Mouse (Mus musculus): ENCODE data around the gene Lyar.

Gene Lyar

GRCm38 (mm10) chr5:38220328-38220912 is at the start of gene Lyar, which contains the start of gene Zbtb49:
Lyar (plus strand) TSS chr5:38220470.
Zbtb49 (minus strand) TSS chr5:38220457.
- peak; percentile 93 to 94 for DNase-seq

- no peak for DNase-seq
These were observed 46.5 kb upstream of the Lyar start for GRCm38 (mm10) chr5:38173766-38174165.

GRCm38 (mm10) chr5:38174256-38174912 is 45.9 kb upstream of the Lyar start:
- no peak for DNase-seq

- no peak for DNase-seq
These were observed 35.5 kb upstream of the Lyar start for GRCm38 (mm10) chr5:38184688-38185285.

DNA sequence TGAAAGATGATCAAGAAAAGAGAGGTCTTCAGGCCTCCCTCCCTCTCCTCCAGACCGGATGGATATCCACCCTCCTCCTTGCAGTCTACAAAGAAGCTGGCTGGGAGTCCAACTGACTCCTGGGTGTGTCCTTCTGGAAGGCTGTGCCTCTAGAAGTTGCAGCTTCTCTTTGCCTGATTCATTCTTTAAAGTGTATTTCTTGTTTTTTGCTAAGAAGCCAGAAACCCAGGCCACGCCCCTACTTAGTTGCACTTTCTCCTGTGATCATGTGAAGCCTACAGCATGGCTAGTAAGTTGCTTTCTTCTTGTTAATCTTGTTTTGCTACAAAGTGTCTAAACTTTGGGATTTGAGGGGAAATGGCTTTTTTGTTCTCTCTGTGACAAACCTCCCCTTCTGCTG is 33.3 kb upstream of the Lyar start:
- no peak for DNase-seq

GRCm38 (mm10) chr5:38190907-38191306 is 29.4 kb upstream of the Lyar start:
- no peak for DNase-seq

DNA sequence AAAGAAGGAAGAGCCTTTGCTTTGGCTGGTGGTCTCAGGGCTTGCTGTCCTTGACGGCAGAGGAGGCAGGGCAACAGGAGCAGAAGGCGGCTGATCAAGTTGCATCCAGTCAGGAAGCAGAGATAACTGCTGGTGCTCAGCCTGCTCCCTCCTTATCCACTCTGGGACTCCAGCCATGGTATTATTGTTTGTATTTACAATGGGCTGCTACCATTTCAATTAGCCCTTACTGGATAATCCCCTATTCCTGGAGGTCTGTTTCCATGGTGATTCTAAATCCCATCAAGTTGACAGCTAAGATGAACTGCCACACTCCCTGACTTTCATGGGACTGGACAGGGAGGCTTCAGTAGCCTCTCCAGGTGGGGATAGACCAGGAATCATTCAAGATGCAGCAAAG is 25.3 kb upstream of the Lyar start:
- no peak for DNase-seq

GRCm38 (mm10) chr5:38195941-38196340 is 24.3 kb upstream of the Lyar start:
- no peak for DNase-seq

- DNase-seq = no peak
These were observed 23.3 kb upstream of the Lyar start for GRCm38 (mm10) chr5:38196821-38197481.

DNA sequence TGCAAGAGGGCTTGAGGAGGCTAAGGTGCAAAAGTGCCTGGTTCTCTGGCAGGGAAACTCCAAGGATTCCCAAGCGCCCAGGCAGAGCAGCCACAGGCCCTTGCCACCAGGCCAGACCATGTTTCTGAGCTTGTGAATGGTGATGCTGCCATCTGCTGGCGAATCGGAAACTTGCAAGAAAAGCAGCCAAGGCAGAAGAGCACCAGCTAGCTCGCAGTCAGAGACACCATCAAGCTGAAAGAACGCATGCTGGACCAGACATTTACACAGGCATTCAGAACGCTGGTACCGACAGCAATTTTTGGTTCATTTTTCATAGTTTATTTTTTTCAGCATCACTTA is 22.8 kb upstream of the Lyar start:
- peak; percentile 80 to 88 for DNase-seq

DNA sequence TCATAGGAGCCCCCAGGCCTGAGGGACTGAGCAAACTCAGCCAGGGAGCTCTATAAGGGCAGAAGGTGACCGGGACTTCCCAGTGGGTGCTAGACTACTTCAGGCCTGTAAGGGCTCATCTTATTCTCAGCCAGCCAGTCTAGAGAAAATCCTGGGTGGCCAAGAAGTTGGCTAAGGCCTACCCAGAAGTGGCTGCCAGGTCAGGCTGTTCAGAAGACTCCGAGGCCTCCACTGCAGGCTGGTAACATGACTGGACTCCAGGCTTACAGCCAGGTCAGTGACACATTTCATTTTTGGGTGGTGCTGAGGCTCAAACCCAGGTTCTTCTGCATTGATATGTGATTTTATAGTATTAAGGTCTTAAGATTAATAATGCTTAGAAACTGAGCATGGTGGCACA is 20.6 kb upstream of the Lyar start:
- no peak for DNase-seq

GRCm38 (mm10) chr5:38205303-38205726 is 15.0 kb upstream of the Lyar start:
- DNase-seq = no peak

GRCm38 (mm10) chr5:38208985-38209384 is 11.3 kb upstream of the Lyar start:
- DNase-seq = no peak

DNA sequence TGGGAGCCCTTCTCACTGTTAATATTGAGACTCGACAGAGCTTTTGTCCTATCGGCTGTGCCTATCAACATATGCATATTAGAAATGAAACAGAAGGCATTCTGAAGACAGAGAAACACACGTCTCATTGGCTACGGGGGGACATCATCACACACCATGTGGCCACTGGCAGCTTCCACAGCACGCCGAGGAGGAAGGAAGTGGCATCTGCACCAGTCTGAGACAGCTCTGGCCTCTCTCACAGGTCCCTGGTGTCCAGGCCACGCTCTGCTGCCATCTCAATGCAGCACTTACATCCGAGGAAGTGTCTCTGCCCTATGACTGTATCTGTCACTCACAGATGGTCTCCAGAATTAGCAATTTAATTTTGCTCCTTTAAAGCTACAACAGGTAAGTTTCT is 8.6 kb upstream of the Lyar start:
- DNase-seq = no peak

GRCm38 (mm10) chr5:38213009-38213408 is 7.3 kb upstream of the Lyar start:
- no peak for DNase-seq

DNA sequence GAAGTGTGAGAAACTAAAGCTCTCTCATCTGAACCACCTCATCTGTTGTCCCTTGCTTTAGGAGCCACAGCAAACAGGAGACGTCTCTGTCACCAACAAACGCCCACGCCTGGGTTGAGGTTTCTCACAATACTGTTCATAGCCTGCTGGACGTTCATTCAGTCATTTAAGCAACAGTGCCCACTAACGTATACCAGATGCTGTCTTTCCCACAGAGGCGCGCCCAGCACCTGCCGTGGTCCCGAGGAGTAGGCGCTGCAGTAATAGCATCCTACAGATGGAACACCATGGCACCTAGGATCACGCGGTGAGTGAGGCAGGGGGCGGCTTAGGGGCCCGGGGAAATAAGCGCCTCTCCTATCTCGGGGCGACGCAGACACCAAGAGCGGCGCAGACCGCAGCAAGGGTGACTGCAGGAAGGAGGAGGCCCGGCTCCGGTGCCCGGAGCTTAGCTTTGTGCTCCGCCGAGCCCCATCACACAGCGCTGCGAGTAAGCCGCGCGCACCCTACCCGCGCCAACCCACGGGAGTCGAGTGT is 431 bp upstream of the Lyar start:
- DNase-seq = no peak

DNA sequence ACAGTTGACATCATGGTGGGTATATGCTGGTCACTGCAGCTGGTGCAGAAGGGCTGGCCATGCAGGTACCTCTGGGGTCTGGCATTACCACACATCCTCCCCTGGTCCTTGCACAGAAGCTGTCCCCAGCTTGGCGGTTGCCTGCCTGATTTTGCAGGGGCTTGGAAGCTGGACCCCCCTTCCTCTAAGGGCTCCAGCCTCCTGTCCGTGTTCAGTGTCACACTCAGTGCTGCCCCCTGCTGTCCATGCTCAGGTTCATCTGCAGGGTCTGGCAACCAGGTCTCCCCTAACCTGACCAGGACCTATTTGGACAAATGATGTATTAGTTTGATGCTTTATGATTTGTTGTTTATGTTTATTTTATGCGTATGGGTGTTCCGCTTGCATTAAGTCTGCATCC is 15.2 kb downstream of the Lyar start:
- peak; percentile 50 to 70 for DNase-seq

- DNase-seq = no peak
These were observed 16.4 kb downstream of the Lyar start for GRCm38 (mm10) chr5:38236627-38237026.

GRCm38 (mm10) chr5:38240727-38241472 is 20.6 kb downstream of the Lyar start:
- peak in 1 of 2 experiments; percentile 16 for DNase-seq

- DNase-seq = no peak
These were observed 21.2 kb downstream of the Lyar start for GRCm38 (mm10) chr5:38241473-38241834.

DNA sequence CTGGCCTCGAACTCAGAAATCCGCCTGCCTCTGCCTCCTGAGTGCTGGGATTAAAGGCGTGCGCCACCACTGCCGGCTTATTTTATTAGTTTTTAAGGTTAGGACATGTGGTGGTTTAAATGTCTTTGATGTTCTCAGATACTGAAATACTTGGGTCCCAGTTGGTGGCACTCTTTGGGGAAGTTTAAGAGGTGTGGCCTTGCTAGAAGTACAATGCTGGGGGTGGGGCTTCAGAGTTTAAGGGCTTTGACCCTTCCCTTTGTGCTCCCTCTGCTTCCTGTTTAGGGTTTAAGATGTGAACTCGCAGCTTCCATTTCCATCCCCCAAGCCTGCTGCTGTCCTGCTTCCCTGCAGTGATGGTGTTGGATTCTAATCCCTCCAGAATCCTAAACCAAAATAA is 21.7 kb downstream of the Lyar start:
- DNase-seq = no peak

DNA sequence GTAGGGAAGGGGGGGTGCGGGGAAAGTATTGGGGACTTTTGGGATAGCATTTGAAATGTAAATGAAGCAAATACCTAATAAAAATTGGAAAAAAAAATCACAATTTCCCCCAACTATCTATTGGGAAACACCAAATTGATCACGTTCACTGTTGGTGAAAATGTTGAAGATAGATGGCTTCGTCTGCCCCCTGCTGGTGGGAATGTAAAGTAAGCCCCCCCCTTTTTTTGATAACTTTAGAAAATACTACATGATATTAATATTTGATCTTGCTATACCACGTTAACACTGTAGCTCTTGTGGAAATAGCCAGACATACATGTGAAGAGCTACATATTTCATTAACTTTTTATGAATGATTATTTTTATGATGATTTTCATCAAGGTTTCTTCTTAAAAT is 34.9 kb downstream of the Lyar start:
- DNase-seq = no peak

GRCm38 (mm10) chr5:38255644-38256043 is 35.4 kb downstream of the Lyar start:
- no peak for DNase-seq

Measured in kidney, postnatal 25 days (tissue).